Mouse (Mus musculus): Measurements from ENCODE around the gene Elavl1.

GRCm38 (mm10) chr8:4276111-4276465, 49.1 kb downstream of the Elavl1 start:
- TF ChIP-seq EP300 (optimal IDR thresholded peaks at IDR 0.05) (no peak), CTCF (IDR thresholded peaks at IDR 0.05; ENCODE audit: low read depth) (no peak)
